Mouse (Mus musculus) myocyte (in vitro differentiated cells): ENCODE data around the gene Plekhh2. TPM values are rescaled to one million over a fixed set of nuclear protein-coding genes. Genes with fewer than 3 reads are reported as not detected.

Source experiments
- H3K27me3 ChIP-seq: one replicate; pipeline ENCODE4 v1.6.1; 2011; ENCODE audit not compliant: control insufficient read depth, insufficient read depth, insufficient read length
- H3K36me3 ChIP-seq: one replicate; pipeline ENCODE4 v1.6.1; 2011; ENCODE audit not compliant: control insufficient read depth, insufficient read depth
- H3K4me2 ChIP-seq: one replicate; pipeline ENCODE4 v1.6.1; 2011; ENCODE audit warnings: low read depth, control low read depth
- H3K4me3 ChIP-seq: one replicate; pipeline ENCODE4 v1.5.1; 2011; ENCODE audit warnings: mild to moderate bottlenecking, control low read depth, moderate library complexity
- H3K79me2 ChIP-seq: one replicate; pipeline ENCODE4 v1.6.1; 2011; ENCODE audit not compliant: control insufficient read depth, insufficient read depth
- H3ac ChIP-seq: one replicate; pipeline ENCODE4 v1.6.1; 2011; ENCODE audit not compliant: control insufficient read depth, insufficient read length
- CEBPB ChIP-seq: IDR thresholded peaks from 2 replicates; pipeline ENCODE4 v1.6.1; 2011; ENCODE audit warnings: mild to moderate bottlenecking, moderate library complexity; ENCODE audit not compliant: poor library complexity, insufficient read depth, severe bottlenecking
- E2F4 ChIP-seq: IDR thresholded peaks from one replicate; pipeline ENCODE4 v1.6.1; 2011; ENCODE audit warnings: mild to moderate bottlenecking, control low read depth, moderate library complexity; ENCODE audit not compliant: insufficient read depth
- MAX ChIP-seq: IDR thresholded peaks from one replicate; pipeline ENCODE4 v1.6.1; 2011; ENCODE audit warnings: low read depth, mild to moderate bottlenecking, control low read depth
- MYOD1 ChIP-seq, 3 experiments: IDR thresholded peaks; one replicate each; pipeline ENCODE4 v1.6.1; 2011; ENCODE audit warnings: control low read depth in 2 of 3, low read depth in 2 of 3, mild to moderate bottlenecking in 2 of 3, moderate library complexity in 1 of 3; ENCODE audit not compliant: insufficient read length in 2 of 3, control insufficient read depth in 1 of 3
- MYOG ChIP-seq, 3 experiments: IDR thresholded peaks; one replicate each; pipeline ENCODE4 v1.6.1; 2011; ENCODE audit warnings: control low read depth in 2 of 3, low read depth in 2 of 3, mild to moderate bottlenecking in 2 of 3; ENCODE audit not compliant: insufficient read length in 2 of 3, control insufficient read depth in 1 of 3, insufficient read depth in 1 of 3
- POLR2A ChIP-seq: IDR thresholded peaks from one replicate; pipeline ENCODE4 v1.6.1; 2011; ENCODE audit warnings: low read depth, mild to moderate bottlenecking, control low read depth, moderate library complexity; ENCODE audit not compliant: insufficient read length
- POLR2AphosphoS2 ChIP-seq: IDR thresholded peaks from one replicate; pipeline ENCODE4 v1.6.1; 2011; ENCODE audit warnings: low read depth, control low read depth; ENCODE audit not compliant: insufficient read length
- REST ChIP-seq: IDR thresholded peaks from one replicate; pipeline ENCODE4 v1.6.1; 2011; ENCODE audit warnings: mild to moderate bottlenecking, control low read depth, moderate library complexity; ENCODE audit not compliant: insufficient read depth, insufficient read length
- SRF ChIP-seq: IDR thresholded peaks from one replicate; pipeline ENCODE4 v1.6.1; 2011; ENCODE audit warnings: low read depth; ENCODE audit not compliant: control insufficient read depth, insufficient read length
- TCF12 ChIP-seq: IDR thresholded peaks from one replicate; pipeline ENCODE4 v1.6.1; 2011; ENCODE audit warnings: mild to moderate bottlenecking, control low read depth; ENCODE audit not compliant: poor library complexity, insufficient read depth, severe bottlenecking
- TCF3 ChIP-seq: IDR thresholded peaks from one replicate; pipeline ENCODE4 v1.6.1; 2011; ENCODE audit warnings: low read depth, control low read depth; ENCODE audit not compliant: insufficient read length
- USF1 ChIP-seq: IDR thresholded peaks from one replicate; pipeline ENCODE4 v1.6.1; 2011; ENCODE audit warnings: low read depth, mild to moderate bottlenecking, control low read depth, moderate library complexity
- polyA plus RNA-seq: library from polyadenylated mRNA; unstranded; fragments of >200 nt; fragmentation: generic; extraction: Trizol; gene quantifications from one replicate; pipeline ENCODE4 v1.2.1, GENCODE M21; 2012; ENCODE audit warnings: missing spikeins

The Plekhh2 gene
- polyA plus RNA-seq, 1 experiment = 6.4 TPM

GRCm38 (mm10) chr17:84566773-84567555 is 55.3 kb downstream of the Plekhh2 start:
- no peaks in the 10 kb centered on the region for H3K79me2 ChIP-seq
- H3K4me2 ChIP-seq = no peak overlapping the region
- no peak for TF ChIP-seq POLR2AphosphoS2
- no peak for TF ChIP-seq USF1
- TF ChIP-seq TCF3 = no peak
- no peak for TF ChIP-seq CEBPB
- TF ChIP-seq MYOD1 (IDR thresholded peaks at IDR 0.05; ENCODE audit: control insufficient read depth in 1 of 3, insufficient read length in 2 of 3, low read depth in 2 of 3) = no peak
- TF ChIP-seq REST = no peak
- no peak for TF ChIP-seq MAX
- no peak for TF ChIP-seq SRF
- TF ChIP-seq TCF12 = no peak
- TF ChIP-seq POLR2A = no peak
- TF ChIP-seq MYOG (IDR thresholded peaks at IDR 0.05; ENCODE audit: control insufficient read depth in 1 of 3, insufficient read depth in 1 of 3, insufficient read length in 2 of 3, low read depth in 2 of 3) = no peak
- no peak for TF ChIP-seq E2F4
- H3K36me3 ChIP-seq = peaks cover 32% of the 10 kb centered on the region
- no peaks in the 10 kb centered on the region for H3K27me3 ChIP-seq
- no peak overlapping the region for H3ac ChIP-seq
- H3K4me3 ChIP-seq = no peak overlapping the region

GRCm38 (mm10) chr17:84568807-84569206 is 57.1 kb downstream of the Plekhh2 start:
- no peaks in the 10 kb centered on the region for H3K79me2 ChIP-seq
- H3ac ChIP-seq = no peak overlapping the region
- no peak overlapping the region for H3K4me2 ChIP-seq
- H3K4me3 ChIP-seq = no peak overlapping the region
- no peaks in the 10 kb centered on the region for H3K27me3 ChIP-seq
- no peak for TF ChIP-seq MAX
- no peak for TF ChIP-seq TCF3
- no peak for TF ChIP-seq REST
- no peak for TF ChIP-seq CEBPB
- TF ChIP-seq POLR2A = no peak
- TF ChIP-seq MYOD1 (IDR thresholded peaks at IDR 0.05; ENCODE audit: control insufficient read depth in 1 of 3, insufficient read length in 2 of 3, low read depth in 2 of 3) = no peak
- no peak for TF ChIP-seq E2F4
- no peak for TF ChIP-seq SRF
- H3K36me3 ChIP-seq = peaks cover 24% of the 10 kb centered on the region

- Histone ChIP-seq H3K36me3 (peaks cover 23% of the 10 kb centered on the region), H3K4me3 (no peak overlapping the region), H3ac (no peak overlapping the region), H3K4me2 (no peak overlapping the region), H3K79me2 (no peaks in the 10 kb centered on the region), H3K27me3 (no peaks in the 10 kb centered on the region)
- TF ChIP-seq MYOD1 (IDR thresholded peaks at IDR 0.05; ENCODE audit: control insufficient read depth in 1 of 3, insufficient read length in 2 of 3, low read depth in 2 of 3) = no peak
- TF ChIP-seq SRF = no peak
- TF ChIP-seq TCF12 = no peak
- TF ChIP-seq MAX = no peak
- no peak for TF ChIP-seq REST
- no peak for TF ChIP-seq CEBPB
- no peak for TF ChIP-seq POLR2A
- TF ChIP-seq E2F4 = no peak
- TF ChIP-seq TCF3 = no peak
- no peak for TF ChIP-seq POLR2AphosphoS2
- no peak for TF ChIP-seq MYOG (IDR thresholded peaks at IDR 0.05; ENCODE audit: control insufficient read depth in 1 of 3, insufficient read depth in 1 of 3, insufficient read length in 2 of 3, low read depth in 2 of 3)
- TF ChIP-seq USF1 = no peak
These were observed 58.1 kb downstream of the Plekhh2 start for GRCm38 (mm10) chr17:84569770-84570169.

- Histone ChIP-seq H3K4me2 (no peak overlapping the region), H3K4me3 (no peak overlapping the region), H3K27me3 (no peaks in the 10 kb centered on the region), H3K36me3 (peaks cover 9% of the 10 kb centered on the region), H3ac (no peak overlapping the region), H3K79me2 (no peaks in the 10 kb centered on the region)
- no peak for TF ChIP-seq MYOG (IDR thresholded peaks at IDR 0.05; ENCODE audit: control insufficient read depth in 1 of 3, insufficient read depth in 1 of 3, insufficient read length in 2 of 3, low read depth in 2 of 3)
- TF ChIP-seq MAX = no peak
- TF ChIP-seq TCF12 = no peak
- TF ChIP-seq USF1 = no peak
- no peak for TF ChIP-seq E2F4
- no peak for TF ChIP-seq POLR2A
- TF ChIP-seq REST = no peak
- TF ChIP-seq SRF = no peak
- no peak for TF ChIP-seq POLR2AphosphoS2
- no peak for TF ChIP-seq TCF3
- TF ChIP-seq CEBPB = no peak
- TF ChIP-seq MYOD1 (IDR thresholded peaks at IDR 0.05; ENCODE audit: control insufficient read depth in 1 of 3, insufficient read length in 2 of 3, low read depth in 2 of 3) = no peak
These were observed 59.9 kb downstream of the Plekhh2 start for GRCm38 (mm10) chr17:84571629-84572028.

GRCm38 (mm10) chr17:84573305-84573704 is 61.6 kb downstream of the Plekhh2 start:
- H3K36me3 ChIP-seq = peaks cover 9% of the 10 kb centered on the region
- peak overlapping the region; percentile 81 for H3K4me2 ChIP-seq
- no peaks in the 10 kb centered on the region for H3K79me2 ChIP-seq
- no peak overlapping the region for H3K4me3 ChIP-seq
- H3ac ChIP-seq = no peak overlapping the region
- TF ChIP-seq CEBPB = 0 out of 2 replicates have a peak, but pooled peaks have one; percentile 20
- TF ChIP-seq TCF12 = peak; percentile 38
- peak; percentile 87 for TF ChIP-seq SRF
- no peak for TF ChIP-seq TCF3
- no peak for TF ChIP-seq USF1
- no peak for TF ChIP-seq POLR2AphosphoS2
- no peak for TF ChIP-seq REST
- TF ChIP-seq POLR2A = no peak
- TF ChIP-seq E2F4 = no peak
- TF ChIP-seq MYOG (IDR thresholded peaks at IDR 0.05; ENCODE audit: control insufficient read depth in 1 of 3, insufficient read depth in 1 of 3, insufficient read length in 2 of 3, low read depth in 2 of 3) = peak in 2 of 3 experiments; percentile 17 to 85
- TF ChIP-seq MYOD1 (IDR thresholded peaks at IDR 0.05; ENCODE audit: control insufficient read depth in 1 of 3, insufficient read length in 2 of 3, low read depth in 2 of 3) = peak; percentile 56 to 91 (median 90)
- no peak for TF ChIP-seq MAX
- no peaks in the 10 kb centered on the region for H3K27me3 ChIP-seq
